Mouse (Mus musculus): ENCODE measurements around the gene Gm20388. TPM values are rescaled to one million over a fixed set of nuclear protein-coding genes. Genes with fewer than 3 reads are reported as not detected.
A peak's percentile ranks its signal among the peaks of the same experiment; 100 is the strongest.

The Gm20388 gene
- polyA plus RNA-seq, 1 experiment = 23.9 TPM

- no peak for TF ChIP-seq POLR2A (IDR thresholded peaks at IDR 0.05; ENCODE audit: extremely low read depth, insufficient read depth, low read length)
- TF ChIP-seq CTCF (IDR thresholded peaks at IDR 0.05; ENCODE audit: extremely low read depth, insufficient read depth, low read length) = no peak
- no peak overlapping the region for H3K4me3 ChIP-seq (ENCODE audit: insufficient read depth, low read length)
- no peaks in the 10 kb centered on the region; the same call in 1 of the 2 replicates for H3K4me1 ChIP-seq (ENCODE audit: control insufficient read depth, insufficient read depth, low read length)
These were observed 3721.6 kb downstream of the Gm20388 start for GRCm38 (mm10) chr8:123632257-123632656.

GRCm38 (mm10) chr8:123633801-123634200 lies 3723.2 kb downstream of the Gm20388 start:
- TF ChIP-seq CTCF (IDR thresholded peaks at IDR 0.05; ENCODE audit: extremely low read depth, insufficient read depth, low read length) (no peak), POLR2A (IDR thresholded peaks at IDR 0.05; ENCODE audit: extremely low read depth, insufficient read depth, low read length) (no peak)
- Histone ChIP-seq H3K27ac (ENCODE audit: insufficient read depth, low read length) (no peak overlapping the region), H3K4me1 (ENCODE audit: control insufficient read depth, insufficient read depth, low read length) (no peaks in the 10 kb centered on the region; the same call in 1 of the 2 replicates), H3K4me3 (ENCODE audit: insufficient read depth, low read length) (no peak overlapping the region)

More at GRCm38 (mm10) chr8:123632257-123632656, 3721.6 kb downstream of the Gm20388 start:
- H3K27ac ChIP-seq (ENCODE audit: insufficient read depth, low read length) = no peak overlapping the region

- no peak for TF ChIP-seq POLR2A (IDR thresholded peaks at IDR 0.05; ENCODE audit: extremely low read depth, insufficient read depth, low read length)
- Histone ChIP-seq H3K4me1 (ENCODE audit: control insufficient read depth, insufficient read depth, low read length) (no peaks in the 10 kb centered on the region; the same call in 1 of the 2 replicates), H3K4me3 (ENCODE audit: insufficient read depth, low read length) (no peak overlapping the region), H3K27ac (ENCODE audit: insufficient read depth, low read length) (0 out of 2 replicates have a peak overlapping the region, but pooled peaks have one; percentile 19)
These were observed 3723.9 kb downstream of the Gm20388 start for GRCm38 (mm10) chr8:123634395-123635131.

- Histone ChIP-seq H3K4me1 (ENCODE audit: control insufficient read depth, insufficient read depth, low read length) (no peaks in the 10 kb centered on the region; the same call in 1 of the 2 replicates), H3K4me3 (ENCODE audit: insufficient read depth, low read length) (no peak overlapping the region), H3K27ac (ENCODE audit: insufficient read depth, low read length) (no peak overlapping the region)
- TF ChIP-seq CTCF (IDR thresholded peaks at IDR 0.05; ENCODE audit: extremely low read depth, insufficient read depth, low read length) (no peak), POLR2A (IDR thresholded peaks at IDR 0.05; ENCODE audit: extremely low read depth, insufficient read depth, low read length) (no peak)
These were observed 3725.0 kb downstream of the Gm20388 start for GRCm38 (mm10) chr8:123635671-123636070.

GRCm38 (mm10) chr8:123643330-123644051 lies 3732.8 kb downstream of the Gm20388 start:
- Histone ChIP-seq H3K4me3 (ENCODE audit: insufficient read depth, low read length) (0 out of 2 replicates have a peak overlapping the region, but pooled peaks have one; percentile 18), H3K27ac (ENCODE audit: insufficient read depth, low read length) (no peak overlapping the region)
- TF ChIP-seq CTCF (IDR thresholded peaks at IDR 0.05; ENCODE audit: extremely low read depth, insufficient read depth, low read length) (peak; percentile 64), POLR2A (IDR thresholded peaks at IDR 0.05; ENCODE audit: extremely low read depth, insufficient read depth, low read length) (no peak)

GRCm38 (mm10) chr8:123645229-123645628 lies 3734.6 kb downstream of the Gm20388 start:
- H3K27ac ChIP-seq (ENCODE audit: insufficient read depth, low read length) = no peak overlapping the region
- TF ChIP-seq POLR2A (IDR thresholded peaks at IDR 0.05; ENCODE audit: extremely low read depth, insufficient read depth, low read length) (no peak), CTCF (IDR thresholded peaks at IDR 0.05; ENCODE audit: extremely low read depth, insufficient read depth, low read length) (no peak)
- no peak overlapping the region for H3K4me3 ChIP-seq (ENCODE audit: insufficient read depth, low read length)
- no peaks in the 10 kb centered on the region for H3K4me1 ChIP-seq (ENCODE audit: control insufficient read depth, insufficient read depth, low read length)

More at GRCm38 (mm10) chr8:123643330-123644051, 3732.8 kb downstream of the Gm20388 start:
- H3K4me1 ChIP-seq (ENCODE audit: control insufficient read depth, insufficient read depth, low read length) = no peaks in the 10 kb centered on the region

GRCm38 (mm10) chr8:123648245-123649170 lies 3737.9 kb downstream of the Gm20388 start:
- Histone ChIP-seq H3K4me1 (ENCODE audit: control insufficient read depth, insufficient read depth, low read length) (no peaks in the 10 kb centered on the region), H3K27ac (ENCODE audit: insufficient read depth, low read length) (no peak overlapping the region), H3K4me3 (ENCODE audit: insufficient read depth, low read length) (no peak overlapping the region)
- TF ChIP-seq CTCF (IDR thresholded peaks at IDR 0.05; ENCODE audit: extremely low read depth, insufficient read depth, low read length) (no peak), POLR2A (IDR thresholded peaks at IDR 0.05; ENCODE audit: extremely low read depth, insufficient read depth, low read length) (no peak)

- Histone ChIP-seq H3K4me1 (ENCODE audit: control insufficient read depth, insufficient read depth, low read length) (no peaks in the 10 kb centered on the region), H3K4me3 (ENCODE audit: insufficient read depth, low read length) (no peak overlapping the region), H3K27ac (ENCODE audit: insufficient read depth, low read length) (no peak overlapping the region)
- TF ChIP-seq CTCF (IDR thresholded peaks at IDR 0.05; ENCODE audit: extremely low read depth, insufficient read depth, low read length) (no peak), POLR2A (IDR thresholded peaks at IDR 0.05; ENCODE audit: extremely low read depth, insufficient read depth, low read length) (no peak)
These were observed 3738.8 kb downstream of the Gm20388 start for GRCm38 (mm10) chr8:123649483-123649882.

Measured in cortical plate, adult 2 months (tissue).